Mouse (Mus musculus) ES-Bruce4 (cell line): ENCODE data around the gene Cyp4f16.

Source experiments
- CTCF ChIP-seq: IDR thresholded peaks from one replicate; pipeline ENCODE4 v1.8.1; 2011; ENCODE audit warnings: low read depth, low read length
- EP300 ChIP-seq: IDR thresholded peaks from 2 replicates; pipeline ENCODE4 v1.6.1; 2011; ENCODE audit warnings: low read depth, low read length; ENCODE audit not compliant: insufficient read depth

DNA sequence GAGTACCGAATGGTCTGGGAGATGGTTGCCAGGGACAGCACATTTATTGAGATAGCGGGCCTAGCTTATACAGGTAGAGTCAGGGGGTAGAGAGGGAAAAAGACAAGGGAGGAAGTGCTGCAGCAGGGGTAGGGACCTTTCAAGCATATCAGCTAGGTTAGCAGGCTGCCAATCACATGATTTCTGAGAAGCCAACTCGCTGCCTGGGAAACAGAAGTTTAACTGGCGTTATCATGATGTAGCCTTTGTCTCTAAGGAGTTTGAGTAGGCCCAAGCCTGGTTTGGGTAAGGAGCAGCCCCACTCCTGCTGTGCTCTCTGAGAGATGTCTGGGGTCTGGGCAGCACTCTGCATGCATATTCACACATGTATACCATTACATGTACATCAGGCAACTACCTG, 14.0 kb upstream of the Cyp4f16 start:
- TF ChIP-seq CTCF: no peak
- TF ChIP-seq EP300: no peak
